Mouse (Mus musculus): ENCODE results near the gene Ngrn.

DNA sequence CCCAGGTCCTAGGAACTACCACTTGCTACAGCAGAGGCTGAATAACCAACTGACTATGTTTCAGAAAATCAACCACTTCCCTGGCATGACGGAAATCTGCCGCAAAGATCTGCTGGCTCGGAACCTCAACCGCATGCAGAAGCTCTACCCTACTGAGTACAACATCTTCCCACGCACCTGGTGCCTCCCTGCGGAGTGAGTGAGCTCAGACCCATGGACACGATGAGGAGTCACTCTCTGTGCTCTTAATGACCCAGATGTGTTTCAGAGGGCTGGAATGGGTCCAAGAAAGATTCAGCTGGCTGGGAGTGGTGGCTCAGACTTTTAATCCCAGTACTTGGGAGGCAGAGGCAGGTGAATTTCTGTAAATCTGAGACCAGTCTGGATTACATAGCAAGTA is 8.6 kb upstream of the Ngrn start:
- TF ChIP-seq CTCF (IDR thresholded peaks at IDR 0.05; ENCODE audit: control insufficient read depth, insufficient read depth, insufficient read length) (no peak), MAX (IDR thresholded peaks at IDR 0.05) (no peak)

All from C2C12 (cell line).